Mouse (Mus musculus): Measurements from ENCODE around the gene Hsp90b1. TPM values are rescaled to one million over a fixed set of nuclear protein-coding genes. Genes with fewer than 3 reads are reported as not detected.
"Not testable (repeated sequence)": the region's sequence is repeated elsewhere in the genome, so short reads cannot be mapped to it uniquely, and the experiment has no call there.

Gene Hsp90b1
- total RNA-seq, 2 experiments from 2014 or later: 279 to 415 TPM

- not testable (repeated sequence) for ATAC-seq (replicated peaks; ENCODE audit: low FRiP score, poor library complexity, severe bottlenecking)
Observed at GRCm38 (mm10) chr10:86684797-86685178, 20.5 kb downstream of the Hsp90b1 start.

GRCm38 (mm10) chr10:86670550-86670949, 34.8 kb downstream of the Hsp90b1 start:
- not testable (repeated sequence) for ATAC-seq (replicated peaks; ENCODE audit: low FRiP score, poor library complexity, severe bottlenecking)

Other genes with a start within 250 kb of the Hsp90b1 start
- gene Syn3, start 206.6 kb downstream of the Hsp90b1 start, total RNA-seq (2015; ENCODE audit: low replicate concordance): not detected in 2 replicates
- gene Syn3, start 206.6 kb downstream of the Hsp90b1 start, total RNA-seq (2017; ENCODE audit: low replicate concordance): not detected in 2 replicates
- 2.1 and 4.0 TPM in 2 replicates for gene Ttc41, start 302 bp upstream of the Hsp90b1 start, total RNA-seq (2015; ENCODE audit: low replicate concordance)
- 1.0 and 2.3 TPM in 2 replicates for gene Ttc41, start 302 bp upstream of the Hsp90b1 start, total RNA-seq (2017; ENCODE audit: low replicate concordance)
- 2.9 TPM in 1 of 2 replicates, not detected in the other for gene Gm49358, start 58.5 kb upstream of the Hsp90b1 start, total RNA-seq (2015; ENCODE audit: low replicate concordance)
- gene Gm49358, start 58.5 kb upstream of the Hsp90b1 start, total RNA-seq (2017; ENCODE audit: low replicate concordance): 1.7 TPM in 1 of 2 replicates, not detected in the other
- gene Nt5dc3, start 73.5 kb upstream of the Hsp90b1 start, total RNA-seq (2015; ENCODE audit: low replicate concordance): 1.4 and 4.6 TPM in 2 replicates
- 0.39 and 1.1 TPM in 2 replicates for gene Nt5dc3, start 73.5 kb upstream of the Hsp90b1 start, total RNA-seq (2017; ENCODE audit: low replicate concordance)